Mouse (Mus musculus) spleen, adult 12 weeks (tissue): ENCODE measurements around the gene Skap2.

Source experiments
- DNase-seq: peaks from one replicate; pipeline ENCODE4 v3.0.0; 2022; ENCODE audit warnings: low spot score

Gene Skap2

DNA sequence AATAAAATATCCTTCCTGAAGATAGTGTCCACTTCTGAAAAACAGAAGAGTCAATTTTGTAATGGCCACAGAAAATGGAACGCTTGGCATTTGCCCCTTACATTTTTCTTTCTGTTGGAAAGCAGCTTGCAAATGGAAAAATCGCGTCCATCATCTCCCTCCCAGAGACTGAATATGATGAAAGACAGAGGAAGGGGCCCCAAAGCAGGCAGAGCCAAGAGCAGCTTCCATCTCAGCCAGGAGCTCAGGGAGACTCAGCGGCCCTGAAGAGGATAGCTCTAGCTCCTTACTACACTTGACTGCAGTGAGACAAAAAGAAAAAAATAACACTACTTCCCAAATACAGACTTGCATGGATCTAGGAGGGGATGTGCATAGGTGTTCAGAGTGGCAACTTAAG, 122.5 kb downstream of the Skap2 start:
- no peak for DNase-seq

DNA sequence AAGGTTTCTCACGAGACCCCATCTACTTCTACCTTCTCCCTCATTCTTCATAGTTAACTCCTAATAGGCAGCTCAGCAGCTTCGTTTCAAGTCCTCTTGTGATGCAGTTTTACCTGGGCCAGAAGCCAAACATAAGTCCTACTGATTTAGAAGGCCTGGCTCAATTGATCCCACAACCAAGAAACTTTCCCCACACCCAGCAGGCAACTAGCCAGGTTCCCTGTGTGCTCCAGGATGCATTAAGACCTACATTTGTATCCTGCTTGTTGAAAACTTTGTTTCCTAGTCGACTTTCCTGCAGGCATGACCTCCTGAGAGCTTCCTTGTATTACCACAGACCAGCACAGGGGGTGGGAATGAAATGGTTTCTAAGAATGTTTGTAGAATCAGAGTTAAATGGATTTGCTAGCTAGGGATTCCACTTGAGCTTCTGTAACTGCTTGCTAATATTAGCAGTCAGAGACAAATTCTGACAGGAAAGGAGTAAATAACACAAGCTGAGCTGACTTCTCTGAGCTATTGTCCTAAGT, 125.4 kb downstream of the Skap2 start:
- no peak for DNase-seq

DNA sequence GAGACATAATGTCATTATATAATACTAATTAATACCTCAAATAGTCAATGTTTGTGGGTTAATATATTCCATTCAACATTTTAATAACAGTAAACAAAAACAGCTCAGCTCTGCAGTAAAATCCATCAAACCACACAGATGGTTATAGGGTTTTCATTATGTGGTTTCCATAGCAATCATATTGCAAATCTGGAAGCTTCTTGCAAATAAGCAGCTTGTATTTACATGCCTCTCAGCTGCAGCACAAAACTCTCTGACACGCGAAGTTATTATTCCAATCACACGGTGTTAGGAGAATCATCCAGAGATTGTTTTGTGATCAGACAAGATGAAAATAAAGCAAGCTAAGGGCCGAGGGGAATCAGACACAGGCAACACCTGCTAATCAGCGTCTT, 129.5 kb downstream of the Skap2 start:
- no peak for DNase-seq

DNA sequence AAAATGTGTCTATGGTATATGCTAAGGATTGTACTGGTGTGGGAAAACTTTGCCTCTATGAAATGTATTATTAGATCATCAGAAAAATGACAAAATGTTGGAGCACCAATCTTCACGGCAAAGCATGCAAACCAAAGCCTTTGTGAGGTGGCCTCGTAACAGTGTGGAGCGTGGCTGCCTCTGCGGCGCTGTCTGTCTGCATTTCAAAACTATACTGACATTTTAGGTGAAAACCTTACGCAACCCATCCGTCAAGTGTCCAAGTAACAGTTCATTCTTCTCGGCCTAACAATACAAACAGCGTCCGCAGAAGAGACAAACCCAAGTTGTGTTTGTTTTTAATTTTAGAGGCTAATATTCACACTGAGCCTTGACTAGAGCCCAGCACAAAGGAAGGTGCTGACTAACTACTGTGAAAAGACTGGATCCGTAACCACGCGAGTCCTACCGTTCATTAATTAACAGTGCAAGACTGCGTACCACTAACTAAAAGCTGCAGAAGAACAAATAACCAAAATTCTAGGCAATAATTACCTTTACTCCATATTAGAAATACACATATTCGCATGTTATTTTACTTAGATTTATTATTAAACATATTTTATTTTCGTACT, 130.0 kb downstream of the Skap2 start:
- no peak for DNase-seq

DNA sequence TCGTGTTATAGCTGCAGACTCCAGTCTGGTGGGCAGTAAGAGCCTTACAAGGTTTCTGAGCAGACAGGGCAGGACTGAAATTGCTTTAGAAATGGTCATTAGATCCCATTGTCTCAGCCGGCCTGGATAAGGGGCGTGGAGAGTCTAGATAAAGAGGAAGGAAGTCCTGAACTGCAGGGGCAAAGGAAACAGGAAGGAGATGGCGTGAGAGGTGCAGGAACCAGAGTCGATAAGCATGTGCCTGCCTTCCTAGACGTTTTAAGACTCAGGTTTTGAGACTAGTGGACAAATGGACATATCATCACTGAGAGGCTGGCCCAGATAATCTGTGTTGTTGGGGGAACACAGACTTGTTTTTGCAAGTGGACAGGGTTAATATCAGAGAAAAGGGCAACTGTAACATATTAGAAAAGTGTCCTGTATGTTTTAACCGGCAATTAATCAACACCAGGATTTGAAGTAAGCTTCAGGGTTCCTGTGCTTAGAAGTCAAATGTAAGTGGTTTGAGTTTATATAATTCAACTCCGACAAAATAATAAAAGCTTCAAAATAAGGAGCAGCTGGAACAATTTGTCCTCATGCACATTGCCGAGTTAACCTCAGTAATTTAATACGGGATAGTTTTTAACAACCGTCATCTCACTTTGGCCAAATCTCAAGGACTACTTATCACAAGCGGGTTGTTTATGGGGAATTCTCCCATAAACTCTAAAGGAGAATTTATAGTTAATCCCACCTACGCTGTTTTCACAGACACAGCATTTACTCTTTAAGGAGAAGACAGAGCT, 131.0 kb downstream of the Skap2 start:
- no peak for DNase-seq

DNA sequence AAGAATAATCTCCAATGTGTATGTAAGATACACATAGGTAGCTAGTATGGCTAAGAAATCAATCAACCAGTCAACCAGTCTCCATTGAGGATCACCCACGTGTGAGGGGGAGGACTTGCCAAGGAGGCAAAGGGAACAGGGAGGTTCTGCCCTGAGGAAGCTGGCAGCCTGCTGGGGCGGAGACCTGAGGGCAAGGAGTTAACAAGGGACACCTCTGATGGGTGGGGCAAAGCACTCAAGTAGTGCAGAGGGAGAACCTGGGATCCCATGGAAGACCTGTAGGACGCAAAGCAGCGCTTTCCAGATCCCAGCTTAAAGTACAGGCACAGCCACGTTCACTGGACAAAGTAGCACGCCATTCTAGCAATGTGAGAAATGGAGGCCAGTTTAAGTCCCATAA, 131.6 kb downstream of the Skap2 start:
- no peak for DNase-seq

DNA sequence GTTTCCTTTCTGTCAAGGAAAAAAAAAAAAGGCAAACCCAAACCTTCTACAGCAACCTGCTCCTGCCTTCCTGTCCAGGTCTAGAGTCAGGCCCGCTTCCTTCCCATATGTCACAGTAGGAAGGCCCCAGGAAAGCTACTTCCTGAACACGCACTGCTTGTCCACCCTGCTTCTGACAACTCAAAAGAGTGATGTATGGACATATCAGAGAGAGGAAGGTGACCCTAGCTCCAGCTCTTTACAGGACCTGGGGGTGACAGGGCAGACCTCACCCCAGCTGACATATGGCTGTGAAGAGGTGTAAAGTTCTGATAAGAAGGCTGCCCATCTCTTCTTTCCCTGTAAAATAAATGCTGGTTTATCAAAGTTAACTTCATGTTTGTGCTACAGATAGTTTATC, 133.8 kb downstream of the Skap2 start:
- no peak for DNase-seq

DNA sequence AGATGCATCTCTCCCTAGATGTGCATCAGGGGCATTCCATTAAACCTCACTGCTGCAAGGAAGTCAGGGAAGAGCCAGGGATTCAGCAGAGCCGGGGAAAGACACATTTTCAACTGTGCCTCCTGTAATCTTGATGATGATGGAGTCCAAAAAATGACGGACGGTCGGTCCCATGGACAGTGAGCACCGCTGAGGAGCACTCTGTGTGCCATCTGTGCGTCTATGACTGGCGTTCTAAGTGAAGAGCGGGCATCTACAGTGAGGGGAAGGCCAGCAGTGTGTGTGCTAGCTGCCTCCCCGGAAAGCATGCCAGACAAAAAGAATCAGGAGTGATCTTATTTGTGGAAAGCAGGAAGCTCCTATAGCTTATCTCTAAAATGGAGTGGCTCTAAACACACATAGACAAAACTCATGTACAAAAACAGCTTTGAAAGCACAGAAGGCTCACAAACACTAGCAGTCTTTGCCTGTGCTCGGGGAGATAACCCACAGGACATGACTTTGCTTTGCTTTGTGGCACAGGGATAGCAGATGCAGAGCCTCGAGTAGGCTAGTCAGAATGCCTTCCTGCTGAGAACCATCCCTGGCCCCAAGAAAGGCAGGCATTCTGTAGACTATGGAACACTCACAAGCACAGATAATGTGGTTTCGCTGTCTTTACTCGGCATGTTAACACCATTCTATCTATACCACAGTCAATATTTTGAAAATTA, 135.4 kb downstream of the Skap2 start:
- no peak for DNase-seq

DNA sequence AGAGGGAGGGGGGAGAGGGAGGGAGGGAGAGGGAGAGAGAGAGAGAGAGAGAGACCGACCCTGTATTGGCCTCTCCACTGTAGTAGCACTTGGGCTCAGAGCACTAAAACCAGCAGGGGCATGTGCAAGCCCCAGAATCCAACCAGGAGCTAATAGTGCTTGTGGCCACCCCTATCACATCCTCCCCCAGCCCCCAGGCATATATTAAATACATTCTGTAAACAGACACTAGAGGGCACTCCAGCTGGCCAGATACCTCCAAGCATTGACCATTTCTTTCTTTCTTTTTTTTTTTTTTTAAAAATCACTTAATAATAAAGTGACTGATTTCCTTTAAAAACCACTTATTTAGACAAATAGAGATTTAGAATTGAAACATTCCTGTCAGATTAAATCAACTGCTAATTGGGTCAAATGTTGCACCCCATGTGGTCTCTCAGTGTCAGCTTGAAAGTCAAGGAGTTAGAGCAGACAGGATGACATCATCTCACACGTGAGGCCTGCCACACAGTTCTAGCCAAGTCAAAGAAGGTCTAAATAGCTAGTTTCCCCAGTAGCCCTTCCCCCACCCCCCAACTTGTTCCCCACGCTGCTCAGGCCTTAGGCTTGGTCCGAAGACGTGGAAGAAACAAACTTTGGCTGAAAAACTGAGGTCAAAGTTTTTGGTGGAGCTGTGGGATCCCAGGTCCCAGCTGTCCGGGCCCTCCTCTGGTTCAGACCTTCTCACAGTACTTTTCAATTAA, 136.3 kb downstream of the Skap2 start:
- DNase-seq = no peak

DNA sequence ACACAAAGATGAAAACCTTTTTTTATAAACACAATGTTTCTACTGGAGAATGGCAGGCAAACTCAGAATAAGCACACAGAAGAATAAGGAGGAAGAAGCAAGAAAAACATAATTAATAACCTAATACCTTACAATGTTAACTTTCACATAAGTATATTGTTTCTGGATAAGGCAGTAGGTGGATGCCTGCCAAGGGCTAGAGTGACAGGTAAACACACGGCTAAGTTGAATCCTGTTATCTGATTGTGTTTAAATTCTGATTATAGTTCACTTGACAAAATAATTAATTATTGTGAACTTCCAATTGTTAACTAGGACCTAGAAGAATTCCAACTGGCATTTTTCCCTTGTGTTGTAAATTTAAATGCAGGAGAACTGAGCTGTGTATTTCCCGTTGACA, 138.3 kb downstream of the Skap2 start:
- no peak for DNase-seq

DNA sequence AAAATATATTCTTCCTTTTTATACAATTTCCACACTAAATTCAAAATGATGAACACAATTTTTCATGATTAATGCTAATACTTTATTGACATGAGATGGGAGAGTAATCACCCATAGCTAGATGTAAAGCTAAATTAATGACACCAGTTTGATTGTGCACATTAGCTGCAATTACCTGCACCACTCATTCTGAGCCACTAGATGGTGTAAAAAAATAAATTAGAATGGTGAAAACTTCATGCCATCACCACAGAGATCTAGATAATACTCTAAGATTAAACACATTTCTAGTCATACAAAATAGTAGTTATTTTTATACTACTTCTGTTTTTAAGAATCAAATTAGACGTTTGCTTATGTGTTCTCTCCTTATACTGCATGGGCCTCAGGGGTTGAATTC, 141.2 kb downstream of the Skap2 start:
- no peak for DNase-seq

DNA sequence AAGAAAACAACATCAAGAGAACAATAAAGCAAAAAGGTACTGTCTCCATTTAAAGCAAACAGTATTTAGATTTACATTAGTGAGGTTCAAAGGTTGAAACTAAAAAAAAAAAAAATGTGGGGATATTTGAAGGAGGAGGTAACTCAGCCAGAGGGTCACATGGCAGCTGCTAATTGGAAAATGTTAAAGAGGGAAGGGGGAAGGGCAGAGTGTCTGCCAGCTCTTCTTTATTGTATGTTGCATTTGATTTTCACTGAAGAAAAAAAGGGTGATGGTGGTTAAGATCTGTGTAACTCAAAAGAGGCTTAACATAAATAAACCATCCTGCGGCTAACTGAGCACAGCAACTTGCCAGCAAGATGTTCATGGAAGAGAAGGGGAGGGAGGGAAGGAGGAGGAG, 142.1 kb downstream of the Skap2 start:
- DNase-seq = no peak

DNA sequence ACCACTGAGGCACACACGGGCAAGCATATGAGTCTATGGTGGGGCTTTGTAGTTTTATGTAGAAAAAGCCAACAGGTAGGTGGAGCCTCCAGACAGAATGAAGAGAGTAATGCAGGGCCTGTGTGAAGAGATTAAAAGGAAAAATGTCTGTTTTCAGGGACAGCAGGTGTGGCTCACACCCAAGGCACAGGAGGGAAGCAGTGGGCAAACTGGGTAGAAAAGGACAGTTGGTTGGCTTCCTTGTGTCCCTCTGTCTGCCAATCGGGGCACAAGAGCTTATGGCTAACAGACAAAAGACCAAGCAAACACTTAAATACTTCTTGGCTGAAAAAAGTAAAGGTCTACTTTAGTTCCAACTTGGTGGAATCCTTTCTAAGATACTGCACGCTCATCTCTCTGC, 145.8 kb downstream of the Skap2 start:
- DNase-seq = no peak

DNA sequence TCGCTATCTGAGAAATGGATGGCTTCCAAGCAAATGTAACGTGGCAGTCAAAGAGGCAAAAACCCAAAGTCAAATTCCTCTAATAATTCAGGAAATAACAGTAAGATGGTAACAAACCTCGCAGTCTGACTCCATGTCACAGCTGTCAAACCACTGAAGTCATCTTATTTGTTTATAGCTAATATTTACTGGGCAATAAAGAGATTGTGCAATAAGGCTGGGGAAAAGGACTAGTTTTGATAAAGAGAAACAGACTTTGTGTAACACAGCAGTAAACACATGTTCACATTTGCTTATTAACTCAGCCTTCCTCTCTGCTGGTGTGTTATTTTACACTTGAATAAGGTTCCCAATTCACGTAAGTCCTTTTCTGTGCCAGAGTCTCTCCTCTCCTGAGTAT, 148.8 kb downstream of the Skap2 start:
- DNase-seq = no peak

DNA sequence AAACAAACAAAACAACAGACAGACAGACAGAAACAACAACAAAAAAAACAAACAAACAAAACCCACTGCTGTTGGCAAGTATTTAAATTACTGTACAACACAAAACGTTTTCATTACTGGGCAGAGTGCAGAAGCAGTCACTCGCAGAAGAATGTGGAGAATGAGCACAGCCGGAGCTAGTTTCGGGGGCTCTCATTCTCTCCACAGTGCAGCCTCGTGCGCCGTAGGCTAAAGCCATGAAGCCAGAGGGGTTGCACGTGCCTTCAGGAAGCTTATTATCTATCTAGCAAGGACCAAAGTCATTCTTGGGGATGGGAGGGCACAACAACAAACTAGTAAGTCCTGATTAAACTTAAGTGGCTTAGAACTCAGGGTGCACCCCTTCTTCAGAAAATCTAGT, 152.0 kb downstream of the Skap2 start:
- DNase-seq = no peak

DNA sequence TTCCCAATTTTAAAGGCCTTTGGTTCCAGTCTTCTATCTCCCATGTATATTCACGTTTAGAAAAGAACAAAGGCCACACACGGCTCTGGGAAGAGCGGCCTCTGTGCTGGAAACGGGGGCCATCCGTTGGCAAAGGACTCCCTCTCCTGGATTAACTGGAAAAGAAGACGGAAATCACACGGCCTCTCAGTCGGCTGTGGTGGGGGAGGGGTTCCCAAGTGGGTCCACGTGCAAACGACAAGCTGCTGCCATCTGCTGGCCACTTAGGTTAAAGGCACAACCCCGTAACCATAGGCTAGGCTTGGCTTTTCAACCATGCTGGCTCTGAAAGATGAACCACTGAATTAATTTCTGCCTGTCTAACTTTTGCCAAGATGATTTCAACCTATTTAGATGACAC, 154.5 kb downstream of the Skap2 start:
- peak; percentile 40 for DNase-seq

DNA sequence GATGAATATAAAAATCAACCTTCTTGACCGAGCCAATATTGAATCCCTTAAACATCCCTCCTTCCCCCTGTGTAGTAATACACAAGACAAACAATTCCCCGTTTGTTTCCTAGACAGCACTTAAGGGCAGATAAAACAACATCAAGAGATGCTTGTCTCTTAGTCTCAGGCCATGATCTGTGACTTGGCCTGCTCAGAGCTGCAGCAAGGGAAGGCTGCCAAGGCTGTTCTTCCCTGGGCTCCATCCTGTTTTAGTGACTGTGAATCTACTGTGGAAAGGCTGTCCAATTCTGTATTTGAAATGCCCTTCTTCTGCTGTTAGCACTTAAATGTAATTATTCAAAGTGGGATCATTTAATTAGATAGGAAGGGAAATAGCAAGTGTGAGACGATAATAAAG, 159.1 kb downstream of the Skap2 start:
- DNase-seq = no peak

DNA sequence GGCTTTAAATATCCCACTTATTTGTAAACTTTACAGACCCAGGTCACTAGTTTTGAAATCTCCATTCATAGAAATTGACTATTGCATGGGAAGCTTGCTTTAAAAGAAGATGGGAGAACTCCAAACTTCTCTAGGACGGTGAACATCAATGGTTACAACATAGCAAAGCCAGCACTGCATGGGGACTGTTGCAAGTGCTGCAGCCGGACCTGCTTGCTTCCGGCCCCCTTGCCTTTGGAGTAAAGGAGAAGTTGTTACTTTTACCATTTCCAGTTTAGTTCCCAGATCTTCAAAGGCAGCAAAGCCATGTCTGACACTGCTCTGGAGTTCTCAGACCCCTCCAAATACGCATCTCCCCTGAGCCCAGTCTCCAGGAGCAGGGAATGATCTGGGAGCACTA, 159.7 kb downstream of the Skap2 start:
- DNase-seq = no peak

DNA sequence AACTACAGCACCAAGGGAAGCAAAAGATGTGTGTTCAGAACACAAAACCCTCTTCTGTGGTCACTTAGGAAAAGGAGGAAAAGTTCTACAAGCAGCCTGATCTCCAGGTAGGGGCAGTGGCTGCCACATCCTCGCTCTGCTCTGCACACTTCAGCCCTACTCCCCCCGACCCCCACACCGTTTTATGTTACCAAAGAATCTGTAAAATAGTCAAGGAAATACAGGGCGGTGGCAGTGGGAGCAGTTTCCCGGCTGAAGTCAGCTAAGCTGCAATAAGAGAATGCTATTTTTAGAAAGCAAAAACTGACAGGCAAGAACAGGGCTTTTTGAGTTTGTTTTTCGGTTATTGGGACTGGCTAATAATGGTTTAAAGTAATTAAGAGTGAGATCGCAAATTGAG, 160.8 kb downstream of the Skap2 start:
- no peak for DNase-seq

DNA sequence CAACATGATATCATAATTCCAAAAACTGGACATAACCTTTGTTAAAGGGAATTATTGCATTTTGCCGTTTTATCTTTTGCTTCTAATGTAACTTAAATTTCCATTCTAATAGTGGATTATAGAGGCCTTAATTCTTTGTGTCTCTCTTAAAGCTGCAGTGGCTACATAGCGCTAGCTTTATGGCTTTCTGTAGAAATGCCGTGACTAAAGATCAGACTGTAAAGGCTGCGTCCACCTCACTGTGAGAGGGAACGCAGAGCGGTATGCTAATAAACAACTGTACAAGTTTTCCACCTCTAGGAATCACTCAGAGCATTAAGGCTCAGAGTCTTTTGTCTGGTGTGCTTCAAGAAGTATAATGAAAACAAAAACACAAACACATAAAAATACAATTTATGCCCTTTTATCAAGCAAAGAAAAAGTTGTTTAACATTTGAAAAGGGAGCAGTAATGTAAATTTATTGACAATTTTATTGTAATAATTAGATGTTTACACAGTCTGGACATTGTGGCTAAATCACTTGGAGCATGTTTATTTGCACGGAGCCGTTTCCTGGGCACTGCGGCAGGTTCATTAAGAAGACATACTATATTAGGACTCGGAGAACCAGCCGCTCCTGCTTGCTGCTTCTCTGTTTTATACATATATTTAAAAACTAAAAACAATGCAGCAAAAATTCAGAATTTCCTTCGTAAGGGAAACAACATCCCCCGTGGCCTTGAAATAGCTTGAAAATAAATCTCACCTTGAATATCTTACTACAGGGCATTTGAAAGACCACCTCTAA, 162.1 kb downstream of the Skap2 start:
- no peak for DNase-seq

DNA sequence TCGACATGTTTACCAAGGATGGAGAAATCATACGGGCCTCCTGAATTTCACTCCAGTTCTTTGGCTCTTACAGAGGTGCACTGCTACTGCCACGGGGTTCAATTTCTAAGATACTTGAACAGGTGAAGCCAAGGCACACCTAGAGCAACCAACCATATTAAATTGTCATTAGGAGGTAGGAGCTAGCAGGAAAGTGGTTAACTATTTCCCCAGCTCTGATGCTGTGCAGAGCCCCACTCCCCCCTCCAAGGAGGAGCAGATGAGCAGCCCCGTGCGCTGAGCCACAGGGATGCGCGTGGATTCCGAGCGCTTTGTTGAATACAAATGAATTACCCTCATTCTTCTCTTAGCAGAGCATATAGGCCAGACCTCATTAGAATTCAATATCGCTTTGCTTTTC, 162.8 kb downstream of the Skap2 start:
- DNase-seq = no peak

DNA sequence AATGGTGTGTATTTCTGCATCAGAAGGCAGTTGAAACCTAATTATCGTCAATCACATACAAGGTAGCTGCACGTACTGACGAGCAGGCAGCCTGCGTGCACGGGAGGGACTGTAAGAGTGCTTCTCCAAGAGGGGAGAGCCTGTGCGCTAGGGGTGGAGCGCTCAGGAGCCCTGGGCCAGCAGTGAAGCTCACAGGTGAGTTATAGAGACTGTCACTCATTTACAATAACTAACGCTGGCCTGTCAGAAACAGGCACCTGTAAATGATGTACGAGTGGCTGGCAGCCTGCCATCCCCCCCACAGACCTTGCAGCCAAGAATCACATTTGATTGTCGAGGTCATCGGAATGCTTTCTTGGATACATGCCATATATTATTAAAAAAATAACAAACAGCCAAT, 168.2 kb downstream of the Skap2 start:
- no peak for DNase-seq
